Mouse (Mus musculus) CD4-positive, CD25-positive, alpha-beta regulatory T cell, adult 4 months (primary cell): Measurements from ENCODE around the gene Olfr1134. TPM values are rescaled to one million over a fixed set of nuclear protein-coding genes. Genes with fewer than 3 reads are reported as not detected.
"Not testable (repeated sequence)": the region's sequence is repeated elsewhere in the genome, so short reads cannot be mapped to it uniquely, and the experiment has no call there.

Source experiments
- ATAC-seq: one replicate; pipeline ENCODE4 v1.8.0; 2017
- polyA plus RNA-seq, 2 experiments: library from polyadenylated mRNA; unstranded; fragments of 100-300 nt; shearing (Covaris generic); gene quantifications; one replicate each; pipeline ENCODE4 v1.2.1; 2017

Gene Olfr1134
- not detected for polyA plus RNA-seq

- no peak for ATAC-seq
Observed at GRCm38 (mm10) chr2:87658360-87658759, at the start of gene Olfr1134. Gene Olfr1134, minus strand, starts transcription at chr2:87658460.

GRCm38 (mm10) chr2:87693847-87694246 lies 35.6 kb upstream of the Olfr1134 start, which contains the start of gene Olfr1136:
Gene Olfr1136, minus strand, starts transcription at chr2:87693947.
- no peak for ATAC-seq

DNA sequence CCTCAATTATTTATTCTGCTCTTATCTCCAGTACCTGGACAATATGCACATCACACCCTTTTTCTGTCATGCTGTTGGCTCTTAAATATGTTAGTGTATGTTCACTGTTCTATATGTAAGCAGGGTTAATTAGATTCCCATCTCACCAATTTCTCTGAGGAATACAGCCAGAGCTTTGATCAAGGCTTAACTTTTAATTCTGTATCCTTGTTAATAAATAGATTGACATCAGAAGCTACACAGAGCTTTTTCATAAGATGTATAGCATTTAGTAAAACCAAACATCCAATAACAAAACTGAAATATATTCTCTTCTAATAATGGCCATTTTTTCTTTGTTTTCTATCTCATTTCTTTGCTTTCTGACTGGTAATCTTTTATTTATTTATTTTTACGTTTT lies 15.3 kb upstream of the Olfr1134 start, which contains the start of gene Olfr1135:
Olfr1135 (minus strand) TSS at position 101 of the 400 bp plus-strand sequence.
- ATAC-seq, result no peak

DNA sequence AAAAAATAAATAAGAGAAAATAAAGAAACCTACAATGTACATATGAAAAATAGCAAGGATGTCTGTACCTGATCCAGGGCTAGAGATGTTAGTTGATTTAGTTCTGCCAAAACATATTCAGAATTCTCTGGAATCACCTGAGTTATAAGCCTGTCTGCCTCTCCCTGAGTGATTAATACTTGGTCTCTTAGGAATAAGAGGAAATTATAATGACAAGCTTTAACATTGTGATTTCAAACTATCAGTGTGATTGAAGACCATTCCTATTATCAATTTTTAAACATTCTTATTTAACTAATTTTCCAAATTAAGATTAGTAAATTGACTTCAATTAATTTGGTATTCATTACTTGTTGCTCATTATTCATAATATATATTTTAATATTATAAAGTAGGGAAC lies 11.0 kb downstream of the Olfr1134 start, which contains the start of gene Olfr1133:
Olfr1133 (minus strand) TSS at position 101 of the 400 bp plus-strand sequence.
- no peak for ATAC-seq

GRCm38 (mm10) chr2:87642441-87642840 lies 15.8 kb downstream of the Olfr1134 start:
- ATAC-seq, result no peak

- ATAC-seq, result no peak
Observed at GRCm38 (mm10) chr2:87637435-87637834, 20.8 kb downstream of the Olfr1134 start, which contains the start of gene Olfr1132. Gene Olfr1132, minus strand, starts transcription at chr2:87637535.

DNA sequence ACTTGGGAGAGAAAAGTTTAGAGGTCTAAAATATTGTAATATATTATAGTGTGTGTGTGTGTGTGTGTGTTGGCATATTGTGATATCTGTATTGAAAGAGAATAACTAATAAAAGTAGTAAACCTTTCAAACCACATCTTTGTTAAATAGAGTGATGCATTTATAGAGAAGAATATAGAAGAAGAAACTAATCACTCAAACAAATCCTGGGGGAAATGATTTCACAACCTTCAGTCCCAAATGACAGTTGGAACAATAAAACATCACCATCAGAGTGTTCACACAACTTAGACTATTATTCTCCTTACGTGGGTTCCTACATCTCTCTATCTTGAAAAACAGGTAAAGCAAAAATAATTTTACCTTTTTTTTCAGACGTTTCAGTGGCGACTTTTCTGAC lies 31.5 kb downstream of the Olfr1134 start, which contains the start of gene Olfr1131:
Olfr1131 (plus strand) TSS at position 301 of the 400 bp plus-strand sequence.
- ATAC-seq, result no peak

GRCm38 (mm10) chr2:87605912-87606311 lies 52.3 kb downstream of the Olfr1134 start, which contains the start of gene Olfr1130:
Gene Olfr1130, plus strand, starts transcription at chr2:87606212.
- not testable (repeated sequence) for ATAC-seq

Other genes with a start within 250 kb of the Olfr1134 start
- gene Olfr1123, start 241.8 kb downstream of the Olfr1134 start, polyA plus RNA-seq, result not detected
- gene Olfr1124, start 228.2 kb downstream of the Olfr1134 start, polyA plus RNA-seq, result 1 to 10 TPM in 1 of 2 experiments, not detected in 1; 3.3 TPM
- not detected for gene Olfr1126, start 204.5 kb downstream of the Olfr1134 start, polyA plus RNA-seq
- gene Pramel7, start 161.4 kb downstream of the Olfr1134 start, polyA plus RNA-seq, result not detected
- not detected for gene Pramel6, start 151.9 kb downstream of the Olfr1134 start, polyA plus RNA-seq
- not detected for gene Olfr153, start 126.7 kb downstream of the Olfr1134 start, polyA plus RNA-seq
- gene Olfr1128, start 112.9 kb downstream of the Olfr1134 start, polyA plus RNA-seq, result not detected
- gene Olfr1129, start 84.6 kb downstream of the Olfr1134 start, polyA plus RNA-seq, result not detected
- not detected for gene Olfr1130, start 52.2 kb downstream of the Olfr1134 start, polyA plus RNA-seq
- not detected for gene Olfr1131, start 31.4 kb downstream of the Olfr1134 start, polyA plus RNA-seq
- not detected for gene Olfr1132, start 20.9 kb downstream of the Olfr1134 start, polyA plus RNA-seq
- not detected for gene Olfr1133, start 11.1 kb downstream of the Olfr1134 start, polyA plus RNA-seq
- not detected for gene Olfr1135, start 15.2 kb upstream of the Olfr1134 start, polyA plus RNA-seq
- not detected for gene Olfr1136, start 35.5 kb upstream of the Olfr1134 start, polyA plus RNA-seq
- not detected for gene Olfr1137, start 54.7 kb upstream of the Olfr1134 start, polyA plus RNA-seq
- not detected for gene Olfr1138, start 81.5 kb upstream of the Olfr1134 start, polyA plus RNA-seq
- gene Olfr1140, start 85.3 kb upstream of the Olfr1134 start, polyA plus RNA-seq, result not detected
- gene Olfr1141, start 95.5 kb upstream of the Olfr1134 start, polyA plus RNA-seq, result not detected
- not detected for gene Olfr152, start 121.0 kb upstream of the Olfr1134 start, polyA plus RNA-seq
- gene Olfr1143, start 142.1 kb upstream of the Olfr1134 start, polyA plus RNA-seq, result not detected
- gene Olfr1145, start 151.4 kb upstream of the Olfr1134 start, polyA plus RNA-seq, result not detected
- gene Olfr1148, start 172.1 kb upstream of the Olfr1134 start, polyA plus RNA-seq, result not detected
- not detected for gene Olfr1150-ps1, start 185.5 kb upstream of the Olfr1134 start, polyA plus RNA-seq
- not detected for gene Olfr1151, start 197.4 kb upstream of the Olfr1134 start, polyA plus RNA-seq
- under 1 TPM in 1 of 2 experiments, not detected in 1; 0.08 TPM for gene Olfr1152, start 208.0 kb upstream of the Olfr1134 start, polyA plus RNA-seq
- under 1 TPM in 1 of 2 experiments, not detected in 1; 0.34 TPM for gene Olfr1153, start 236.5 kb upstream of the Olfr1134 start, polyA plus RNA-seq
- not detected for gene Olfr1154, start 246.7 kb upstream of the Olfr1134 start, polyA plus RNA-seq